Mouse (Mus musculus) stomach, postnatal 0 days (tissue): Measurements from ENCODE around the gene Ddb1. TPM values are rescaled to one million over a fixed set of nuclear protein-coding genes. Genes with fewer than 3 reads are reported as not detected.

Experiments used
- ATAC-seq: fragments of 200-750 bp; cut with Nextera tagmentation; 2 replicates; pipeline ENCODE4 v1.8.0; 2017; ENCODE audit not compliant: low FRiP score, low TSS enrichment
- DNase-seq: peaks from one replicate; pipeline ENCODE4 v3.0.0-alpha.2; 2016; ENCODE audit warnings: low spot score
- H3K27ac ChIP-seq: fragments of 300-500 bp; sonication (generic); replicated peaks from 2 replicates; pipeline ENCODE4 v1.5.1; 2014; ENCODE audit warnings: mild to moderate bottlenecking, control low read depth
- H3K27me3 ChIP-seq: fragments of 300-500 bp; sonication (generic); 2 replicates; pipeline ENCODE4 v1.6.1; 2014; ENCODE audit warnings: low read length; ENCODE audit not compliant: control insufficient read depth, insufficient read depth
- H3K36me3 ChIP-seq: fragments of 300-500 bp; sonication (generic); 2 replicates; pipeline ENCODE4 v1.6.1; 2014; ENCODE audit warnings: low read length, mixed read lengths; ENCODE audit not compliant: control insufficient read depth, insufficient read depth
- H3K4me1 ChIP-seq: fragments of 300-500 bp; sonication (generic); replicated peaks from 2 replicates; pipeline ENCODE4 v1.6.1; 2014; ENCODE audit warnings: antibody characterized with exemption; ENCODE audit not compliant: control insufficient read depth, insufficient read depth
- H3K4me2 ChIP-seq: fragments of 300-500 bp; sonication (generic); replicated peaks from 2 replicates; pipeline ENCODE4 v1.6.1; 2014; ENCODE audit warnings: low read depth, mild to moderate bottlenecking, control low read depth, moderate library complexity
- H3K4me3 ChIP-seq: fragments of 300-500 bp; sonication (generic); 2 replicates; pipeline ENCODE4 v1.5.1; 2014; ENCODE audit warnings: low read depth, low read length, control low read depth
- H3K9ac ChIP-seq: fragments of 300-500 bp; sonication (generic); 2 replicates; pipeline ENCODE4 v1.6.1; 2014; ENCODE audit warnings: mild to moderate bottlenecking, low read length, control low read depth, mixed read lengths
- H3K9me3 ChIP-seq: fragments of 300-500 bp; sonication (generic); 2 replicates; pipeline ENCODE4 v1.6.1; 2016; ENCODE audit warnings: low read length; ENCODE audit not compliant: control insufficient read depth
- CTCF ChIP-seq: IDR thresholded peaks from 2 replicates; pipeline ENCODE4 v1.5.1; 2016; ENCODE audit warnings: antibody characterized with exemption, low read depth, mild to moderate bottlenecking, moderate library complexity
- EP300 ChIP-seq: optimal IDR thresholded peaks from 2 replicates; pipeline ENCODE3; 2016; ENCODE audit warnings: antibody characterized with exemption
- WGBS: fragments of 180-500 bp; shearing (Covaris S2); extraction: QIAGEN DNeasy Blood & Tissue Kit; methylation state at CpG from one replicate; pipeline ENCODE4 v1.1.7; 2014; 5-methylcytosine and 5-hydroxymethylcytosine counted together
- polyA plus RNA-seq: library from polyadenylated mRNA; unstranded; fragments of >200 nt; fragmentation: Nextera tagmentation; extraction: Ambion mirVana; gene quantifications from 2 replicates; pipeline ENCODE4 v1.2.1, GENCODE M21; 2015

The Ddb1 gene
- polyA plus RNA-seq, 1 experiment from 2014 or later, result 110 TPM

- no peaks in the 10 kb centered on the region; the same call in 1 of the 2 replicates for H3K36me3 ChIP-seq
- DNase-seq, result no peak
- H3K9ac ChIP-seq, result peak overlapping the region; percentile 59
- no peaks in the 10 kb centered on the region for H3K27me3 ChIP-seq
- peak overlapping the region; percentile 58 for H3K4me2 ChIP-seq
- H3K27ac ChIP-seq, result peak overlapping the region; percentile 92
- ATAC-seq, result no peak
- peak overlapping the region; percentile 29; the same call in 1 of the 2 replicates for H3K4me3 ChIP-seq
- H3K9me3 ChIP-seq, result no peaks in the 10 kb centered on the region
- no peak for TF ChIP-seq EP300
- TF ChIP-seq CTCF, result no peak
- WGBS, result 8% methylated on average over 6 of the region's 6 CpGs
- H3K4me1 ChIP-seq, result peaks cover 8% of the 10 kb centered on the region; the same call in 1 of the 2 replicates
These were observed 2.8 kb upstream of the Ddb1 start for GRCm38 (mm10) chr19:10602247-10602769.

- Histone ChIP-seq H3K4me2 (peak overlapping the region; percentile 58), H3K36me3 (peaks cover 4% of the 10 kb centered on the region; the same call in 1 of the 2 replicates), H3K27me3 (no peaks in the 10 kb centered on the region), H3K27ac (peak overlapping the region; percentile 92), H3K4me3 (peak overlapping the region; percentile 29; the same call in 1 of the 2 replicates), H3K9me3 (no peaks in the 10 kb centered on the region), H3K4me1 (peaks cover 8% of the 10 kb centered on the region; the same call in 1 of the 2 replicates), H3K9ac (peak overlapping the region; percentile 59)
- peak; percentile 55; the same call in 1 of the 2 replicates for ATAC-seq
- peak; percentile 93 for TF ChIP-seq CTCF
- no peak for TF ChIP-seq EP300
- peak; percentile 91 for DNase-seq
- 4% methylated on average over 9 of the region's 9 CpGs for WGBS
These were observed 2.3 kb upstream of the Ddb1 start for GRCm38 (mm10) chr19:10602787-10603186.

GRCm38 (mm10) chr19:10603660-10604523 lies 1.2 kb upstream of the Ddb1 start:
- 77% methylated on average over 18 of the region's 18 CpGs for WGBS
- Histone ChIP-seq H3K27me3 (no peaks in the 10 kb centered on the region), H3K4me1 (peaks cover 8% of the 10 kb centered on the region; the same call in 1 of the 2 replicates), H3K9me3 (no peaks in the 10 kb centered on the region), H3K36me3 (peaks cover 10% of the 10 kb centered on the region; the same call in 1 of the 2 replicates), H3K4me2 (peak overlapping the region; percentile 69; the same call in 1 of the 2 replicates), H3K9ac (peak overlapping the region; percentile 74), H3K4me3 (no peak overlapping the region), H3K27ac (no peak overlapping the region)
- TF ChIP-seq CTCF, result no peak
- no peak for TF ChIP-seq EP300
- DNase-seq, result no peak
- no peak for ATAC-seq

GRCm38 (mm10) chr19:10604534-10604933 lies 593 bp upstream of the Ddb1 start:
- Histone ChIP-seq H3K27ac (peak overlapping the region; percentile 97), H3K36me3 (peaks cover 10% of the 10 kb centered on the region; the same call in 1 of the 2 replicates), H3K4me1 (peaks cover 8% of the 10 kb centered on the region; the same call in 1 of the 2 replicates), H3K9me3 (no peaks in the 10 kb centered on the region), H3K9ac (peak overlapping the region; percentile 74), H3K27me3 (no peaks in the 10 kb centered on the region), H3K4me2 (peak overlapping the region; percentile 69), H3K4me3 (peak overlapping the region; percentile 97)
- TF ChIP-seq CTCF, result no peak
- no peak for TF ChIP-seq EP300
- WGBS, result 46% methylated on average over 3 of the region's 3 CpGs
- no peak for DNase-seq
- no peak for ATAC-seq

- Histone ChIP-seq H3K27ac (peak overlapping the region; percentile 97), H3K4me2 (peak overlapping the region; percentile 69), H3K4me1 (peaks cover 8% of the 10 kb centered on the region; the same call in 1 of the 2 replicates), H3K36me3 (peaks cover 17% of the 10 kb centered on the region; the same call in 1 of the 2 replicates), H3K4me3 (peak overlapping the region; percentile 97), H3K9me3 (no peaks in the 10 kb centered on the region), H3K9ac (peak overlapping the region; percentile 97), H3K27me3 (no peaks in the 10 kb centered on the region)
- peak; percentile 52 for DNase-seq
- ATAC-seq, result no peak
- WGBS, result 3% methylated on average over 20 of the region's 20 CpGs
- no peak for TF ChIP-seq EP300
- no peak for TF ChIP-seq CTCF
These were observed 935 bp downstream of the Ddb1 start for GRCm38 (mm10) chr19:10605901-10606622.
